Mouse (Mus musculus) urinary bladder, postnatal 14 days (tissue): Measurements from ENCODE around the gene Hmga1b.
"Not testable (repeated sequence)": the region's sequence is repeated elsewhere in the genome, so short reads cannot be mapped to it uniquely, and the experiment has no call there.

ENCODE experiments used
- DNase-seq: peaks from one replicate; pipeline ENCODE4 v3.0.0; 2021; ENCODE audit warnings: low spot score

Gene Hmga1b

DNA sequence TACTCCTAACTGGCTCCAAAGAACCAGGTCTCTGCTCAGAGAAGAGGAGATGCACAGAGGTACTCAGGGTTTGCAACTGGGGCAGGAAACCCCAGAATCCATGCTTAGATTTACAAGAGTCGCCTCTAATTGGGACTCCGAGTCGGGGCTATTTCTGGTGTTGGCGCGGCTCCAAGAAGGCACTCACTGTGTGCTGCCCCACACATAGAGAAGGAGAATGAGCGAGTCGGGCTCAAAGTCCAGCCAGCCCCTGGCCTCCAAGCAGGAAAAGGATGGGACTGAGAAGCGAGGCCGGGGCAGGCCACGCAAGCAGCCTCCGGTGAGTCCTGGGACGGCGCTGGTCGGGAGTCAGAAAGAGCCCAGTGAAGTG, at the start of gene Hmga1b:
TSS of gene Hmga1b (plus strand) at position 123 of the 370 bp plus-strand sequence.
- DNase-seq = not testable (repeated sequence)

DNA sequence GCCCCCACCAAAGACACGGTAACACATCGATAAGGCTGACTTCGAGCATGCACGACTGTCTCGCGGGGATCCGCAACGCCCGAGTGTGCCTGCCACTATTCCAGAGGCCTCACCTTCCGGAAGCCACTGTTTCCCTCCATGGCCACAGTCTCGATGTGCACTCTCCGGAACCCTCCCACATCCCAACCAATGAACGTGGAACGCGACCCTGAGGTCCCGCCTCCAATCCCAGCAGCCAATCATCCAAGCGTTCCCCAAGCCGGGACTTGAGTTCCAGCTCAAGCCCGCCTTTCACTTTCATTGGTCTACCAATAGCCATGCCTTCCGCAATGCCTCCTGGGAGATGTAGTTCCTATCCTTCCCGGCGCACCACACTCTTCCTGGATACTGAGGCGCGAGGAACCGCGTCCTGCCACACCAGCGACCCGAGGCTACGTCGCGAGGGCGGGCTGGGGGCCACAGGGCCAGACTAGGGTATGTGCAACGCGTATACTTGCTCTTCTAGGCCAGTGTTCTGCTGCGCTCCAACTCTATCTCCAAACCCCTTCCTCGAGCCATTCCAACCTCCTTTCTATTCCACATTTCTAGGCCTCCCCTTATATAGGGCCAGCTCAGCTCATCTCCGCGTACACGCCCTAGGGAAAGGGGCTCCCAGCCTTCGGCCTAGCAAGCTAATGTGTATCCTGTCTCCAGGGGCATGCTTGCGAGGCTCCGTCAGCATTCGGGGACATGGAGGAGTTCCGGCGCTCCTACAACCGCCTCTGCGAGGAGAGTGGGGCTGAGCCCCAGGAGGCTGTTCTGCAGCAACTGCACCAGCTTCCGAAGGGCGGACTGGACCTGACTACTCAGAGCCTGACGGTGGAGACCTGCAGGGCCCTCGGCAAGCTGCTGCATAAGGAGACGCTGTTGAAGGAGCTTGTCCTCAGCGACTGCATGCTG, 48.7 kb upstream of the Hmga1b start, which contains the start of the genes Cenpx and Lrrc45:
TSS of gene Cenpx (minus strand) at position 159 of the 939 bp plus-strand sequence.
TSS of gene Lrrc45 (plus strand) at position 346 of the 939 bp plus-strand sequence.
- DNase-seq = peak; percentile 97

DNA sequence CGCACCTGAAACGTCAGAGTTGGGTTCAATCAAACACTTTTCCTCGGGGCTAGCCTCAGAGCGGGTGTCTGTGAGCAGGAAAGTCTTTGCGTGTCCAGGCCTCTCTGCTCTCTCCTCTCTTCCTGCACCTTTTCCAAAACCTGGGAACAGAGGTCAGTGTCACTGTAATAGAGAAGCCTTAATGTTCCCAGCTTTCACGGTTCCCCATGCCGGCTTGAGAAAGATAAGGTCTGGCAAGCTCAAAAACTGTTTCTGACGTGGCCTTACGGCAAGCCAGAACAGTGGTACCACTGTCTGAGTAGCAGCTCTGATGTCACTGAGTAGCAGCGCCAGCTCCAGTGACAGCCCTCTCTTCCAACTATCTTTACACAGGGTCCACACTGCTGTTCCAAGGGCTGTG, 48.0 kb upstream of the Hmga1b start:
- DNase-seq = no peak

DNA sequence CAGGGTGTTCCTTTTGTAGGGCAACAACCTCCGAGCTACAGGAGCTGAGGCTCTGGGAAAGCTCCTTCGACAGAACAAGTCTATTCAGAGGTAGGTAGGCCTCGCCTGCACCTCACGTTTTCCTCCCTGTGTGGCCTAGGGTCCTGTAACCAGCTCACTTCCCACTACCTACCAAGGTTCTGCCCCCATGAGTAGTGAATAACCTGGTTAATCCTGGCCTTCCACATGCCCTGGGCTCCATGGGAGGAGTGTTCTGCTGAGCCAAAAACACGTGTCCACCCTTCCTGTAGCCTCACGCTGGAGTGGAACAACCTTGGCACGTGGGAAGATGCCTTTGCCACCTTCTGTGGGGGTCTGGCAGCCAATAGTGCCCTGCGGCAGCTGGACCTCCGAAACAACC, 47.5 kb upstream of the Hmga1b start:
- no peak for DNase-seq

DNA sequence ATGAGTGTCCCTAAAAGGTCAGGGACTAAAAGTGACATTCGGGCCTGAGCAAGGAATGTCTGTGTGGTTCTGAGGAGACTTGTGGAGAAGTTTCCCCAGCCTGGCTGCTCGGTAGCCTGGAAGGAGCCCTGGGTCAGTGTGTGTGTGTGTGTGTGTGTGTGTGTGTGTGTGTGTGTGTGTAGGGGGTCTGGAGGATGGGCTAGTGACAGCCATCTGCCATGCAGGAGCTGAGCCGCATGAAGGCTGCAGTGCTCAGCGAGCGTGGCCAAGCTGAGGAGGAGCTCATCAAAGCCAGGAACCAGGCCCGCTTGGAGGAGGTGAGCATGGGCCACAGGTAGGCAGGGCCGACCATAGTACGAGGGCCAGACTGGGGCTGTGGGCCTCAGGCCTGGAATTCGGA, 43.4 kb upstream of the Hmga1b start:
- DNase-seq = no peak

DNA sequence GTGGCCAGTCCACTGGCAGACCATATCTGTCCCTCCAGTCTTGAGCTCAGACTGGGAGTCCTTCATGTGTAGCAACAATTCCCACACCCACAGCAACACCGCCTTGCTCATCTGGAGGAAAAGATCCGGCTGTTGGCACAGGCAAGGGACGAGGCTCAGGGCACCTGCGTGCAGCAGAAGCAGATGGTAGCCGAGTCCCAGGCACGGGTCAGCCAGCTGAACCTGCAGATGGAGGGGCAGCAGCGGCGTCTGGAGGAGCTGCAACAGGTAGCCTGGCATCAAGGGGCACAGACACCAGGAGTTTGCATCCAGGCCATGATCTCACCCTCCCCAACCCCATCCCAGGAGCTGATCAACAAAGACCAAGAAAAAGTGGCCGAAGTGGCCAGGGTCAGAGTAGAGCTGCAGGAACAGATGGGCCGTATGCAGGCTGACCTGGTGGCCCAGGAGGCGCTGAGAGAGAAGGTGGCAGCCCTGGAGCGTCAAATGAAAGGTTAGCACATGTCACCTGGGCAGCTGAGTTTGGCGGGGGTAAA, 42.7 kb upstream of the Hmga1b start:
- DNase-seq = no peak

DNA sequence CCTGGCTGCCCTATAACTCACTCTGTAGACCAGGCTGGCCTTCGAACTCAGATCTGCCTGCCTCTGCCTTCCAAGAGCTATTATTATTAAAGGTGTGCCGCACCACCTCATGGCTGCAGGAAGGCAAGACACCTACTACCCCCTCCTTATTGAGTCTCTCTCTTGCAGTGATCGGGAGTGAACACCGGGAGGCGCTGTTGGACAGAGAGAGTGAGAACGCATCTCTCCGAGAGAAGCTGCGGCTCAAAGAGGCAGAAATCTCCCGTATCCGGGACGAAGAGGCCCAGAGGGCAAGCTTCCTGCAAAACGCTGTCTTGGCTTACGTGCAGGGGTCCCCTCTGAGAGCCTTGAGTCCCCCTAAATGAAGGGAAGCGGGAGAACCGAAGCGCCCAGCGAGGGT, 42.1 kb upstream of the Hmga1b start:
- DNase-seq = peak; percentile 94

DNA sequence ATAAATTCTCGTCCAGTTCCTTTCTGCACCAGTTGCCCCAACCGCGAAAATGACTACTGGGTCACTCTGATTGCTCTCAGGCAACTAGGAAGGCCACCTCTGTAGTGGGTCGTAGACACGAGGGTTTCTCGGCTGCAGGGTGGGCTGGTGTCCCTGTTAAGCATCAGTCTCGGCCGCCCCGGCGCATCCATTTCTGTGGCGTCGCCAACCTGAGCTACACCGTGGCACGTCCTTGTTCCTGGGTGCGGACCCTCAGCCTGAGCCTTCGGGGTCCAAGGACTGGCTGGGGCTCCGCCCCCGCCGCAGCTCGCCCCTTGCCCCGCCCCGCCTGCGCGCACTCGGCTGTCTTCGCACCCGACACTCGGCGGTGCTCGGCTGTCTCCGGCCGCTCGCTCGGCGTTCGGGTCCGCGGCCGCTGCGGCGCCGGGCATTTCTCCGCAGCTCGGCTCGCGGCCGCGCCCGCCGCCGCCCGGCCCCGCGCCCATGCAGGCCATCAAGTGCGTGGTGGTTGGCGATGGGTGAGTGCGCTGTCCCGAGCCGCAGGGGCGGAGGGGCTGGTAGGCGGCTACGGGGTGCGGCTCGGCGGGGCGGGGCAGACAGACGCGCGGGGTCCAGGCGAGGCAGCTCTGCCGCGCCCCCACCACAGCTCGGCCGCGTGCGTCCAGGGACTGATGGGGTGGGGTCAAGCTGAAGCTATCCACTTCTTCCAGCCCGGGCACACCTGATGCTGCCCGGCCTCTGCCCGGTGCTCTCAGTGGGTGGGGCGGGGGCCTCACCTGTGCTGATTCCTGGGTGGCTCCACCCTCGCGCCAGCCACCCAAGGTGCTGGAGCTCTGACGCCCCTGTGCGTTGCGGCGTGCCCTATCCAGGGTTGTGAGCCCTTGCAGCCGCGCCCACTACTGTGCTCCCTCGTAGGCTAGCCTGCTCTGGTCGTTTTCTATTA, 41.2 kb upstream of the Hmga1b start, which contains the start of gene Rac3:
TSS of gene Rac3 (plus strand) at position 347 of the 943 bp plus-strand sequence.
- DNase-seq = peak; percentile 63

DNA sequence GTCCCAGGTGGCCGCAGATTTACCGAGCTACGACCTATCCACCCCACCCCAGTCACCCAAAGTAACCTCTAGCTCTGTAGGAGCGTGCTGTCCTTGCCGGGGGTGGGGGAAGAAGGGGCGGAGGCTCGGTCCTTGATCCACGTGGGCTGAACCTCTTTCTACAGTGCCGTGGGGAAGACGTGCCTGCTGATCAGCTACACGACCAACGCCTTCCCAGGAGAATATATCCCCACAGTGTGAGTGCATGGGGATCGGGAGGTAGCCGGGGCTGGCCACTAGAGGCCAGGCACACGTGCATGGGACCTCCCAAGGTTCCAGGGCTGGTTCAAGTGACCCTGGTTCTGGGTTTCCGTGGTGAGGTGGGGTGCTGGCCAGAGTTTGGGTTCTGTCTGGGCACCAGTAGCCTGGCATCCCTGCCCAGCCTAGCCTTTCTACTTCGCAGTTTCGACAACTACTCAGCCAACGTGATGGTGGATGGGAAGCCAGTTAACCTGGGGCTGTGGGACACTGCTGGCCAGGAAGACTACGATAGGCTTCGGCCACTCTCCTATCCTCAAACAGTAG, 40.4 kb upstream of the Hmga1b start:
- DNase-seq = peak; percentile 11

DNA sequence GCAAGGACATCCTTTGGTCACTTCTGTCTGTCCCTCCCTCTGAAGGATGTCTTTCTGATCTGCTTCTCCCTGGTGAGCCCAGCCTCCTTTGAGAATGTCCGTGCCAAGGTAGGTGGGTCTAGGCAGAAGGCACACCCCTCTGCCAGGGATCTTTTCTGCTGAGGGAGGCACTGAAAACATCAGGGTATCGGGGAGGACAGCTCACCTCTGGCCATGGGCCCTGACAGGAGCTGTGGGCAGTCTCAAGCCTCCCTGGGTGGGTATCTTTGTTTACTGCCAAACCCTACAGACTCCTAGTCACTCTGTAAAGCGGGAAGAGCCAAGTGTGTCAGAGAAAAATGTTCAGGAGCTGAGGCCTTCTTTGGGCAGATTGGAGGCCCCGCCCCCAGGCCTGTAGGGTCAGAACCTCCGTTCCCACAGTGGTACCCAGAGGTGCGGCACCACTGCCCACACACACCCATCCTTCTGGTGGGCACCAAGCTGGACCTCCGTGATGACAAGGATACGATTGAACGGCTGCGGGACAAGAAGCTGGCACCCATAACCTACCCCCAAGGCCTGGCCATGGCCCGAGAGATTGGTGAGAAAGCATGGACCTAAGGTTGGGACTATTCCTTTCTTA, 39.7 kb upstream of the Hmga1b start:
- peak; percentile 12 for DNase-seq

DNA sequence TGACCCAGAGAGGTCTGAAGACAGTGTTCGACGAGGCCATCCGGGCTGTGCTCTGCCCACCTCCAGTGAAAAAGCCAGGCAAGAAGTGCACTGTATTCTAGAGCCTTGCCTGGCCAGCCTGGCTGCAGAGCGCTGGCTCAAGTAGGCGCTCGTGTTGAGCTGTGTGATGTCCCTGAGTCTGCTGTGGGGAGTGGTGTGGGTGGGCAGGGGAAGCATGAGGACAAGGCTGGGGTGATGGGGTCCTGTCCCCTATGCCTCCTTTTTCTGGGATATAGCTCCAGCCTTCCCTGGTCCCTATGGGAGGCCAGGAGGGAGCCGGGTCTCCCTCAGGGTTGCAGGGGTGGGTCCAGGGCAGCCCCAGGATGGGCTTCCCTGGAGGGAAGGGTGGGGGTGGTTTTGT, 39.1 kb upstream of the Hmga1b start:
- no peak for DNase-seq

DNA sequence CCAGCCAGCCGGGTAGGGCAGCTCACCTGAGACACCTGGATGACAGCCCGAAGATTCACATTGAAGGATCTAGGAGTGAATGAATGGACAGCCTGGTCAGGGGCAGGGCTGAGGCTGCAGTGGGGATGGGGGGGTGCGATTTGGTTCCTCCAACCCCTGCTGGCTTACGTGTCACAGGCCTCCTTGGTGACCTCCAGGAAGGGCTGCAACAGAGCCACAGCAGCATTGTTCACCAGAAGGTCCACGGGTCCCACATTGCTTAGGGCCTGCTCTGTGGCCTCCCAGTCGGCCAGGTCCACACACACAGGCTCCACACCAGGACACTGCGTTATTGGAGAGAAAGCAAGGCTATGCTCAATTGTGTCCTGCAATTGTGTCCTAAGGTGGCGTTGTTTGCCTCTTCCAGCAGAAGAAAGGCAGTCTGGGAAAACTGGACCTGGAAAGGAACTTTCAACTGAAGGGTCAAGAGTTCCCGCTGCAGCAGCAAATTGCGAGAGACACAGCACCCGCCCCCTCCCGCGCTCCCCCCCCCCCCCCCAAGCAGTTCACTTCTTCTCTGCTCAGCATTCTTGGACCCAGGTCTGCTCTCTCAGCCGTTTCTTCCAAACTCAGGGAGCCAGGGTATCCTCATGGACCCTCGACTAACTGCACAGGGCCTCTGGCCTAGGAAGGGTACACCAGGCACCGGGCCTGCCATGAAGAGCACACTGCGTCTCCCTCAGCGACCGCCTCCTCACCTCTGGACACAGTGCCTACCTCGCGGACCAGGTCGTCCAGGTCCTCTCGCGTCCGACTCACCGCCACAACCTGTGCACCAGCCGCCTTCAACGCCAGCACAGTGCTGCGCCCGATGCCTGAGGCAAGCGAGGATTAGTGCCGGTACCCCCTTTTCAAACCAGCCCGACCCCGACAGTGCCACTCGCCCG, 36.1 kb upstream of the Hmga1b start:
- DNase-seq = no peak

DNA sequence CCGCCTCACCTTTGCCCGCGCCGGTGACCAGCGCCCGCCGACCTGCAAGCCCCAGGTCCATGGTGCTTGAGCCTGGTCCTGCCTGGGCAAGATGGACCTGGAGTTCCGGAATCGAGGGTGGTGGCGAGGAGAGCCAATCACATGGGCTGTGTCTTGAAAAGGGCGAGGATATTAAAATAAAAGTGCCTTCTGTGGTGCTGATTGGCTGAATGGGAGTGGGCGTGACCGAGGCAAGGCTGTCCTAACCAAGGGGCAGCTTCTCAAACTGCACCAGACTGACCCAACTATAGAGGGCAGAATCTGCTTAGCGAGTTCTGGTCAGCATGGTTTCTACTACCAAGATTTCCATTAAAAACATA, 35.4 kb upstream of the Hmga1b start, which contains the start of gene Dcxr:
TSS of gene Dcxr (minus strand) at position 113 of the 359 bp plus-strand sequence.
- peak; percentile 92 for DNase-seq

DNA sequence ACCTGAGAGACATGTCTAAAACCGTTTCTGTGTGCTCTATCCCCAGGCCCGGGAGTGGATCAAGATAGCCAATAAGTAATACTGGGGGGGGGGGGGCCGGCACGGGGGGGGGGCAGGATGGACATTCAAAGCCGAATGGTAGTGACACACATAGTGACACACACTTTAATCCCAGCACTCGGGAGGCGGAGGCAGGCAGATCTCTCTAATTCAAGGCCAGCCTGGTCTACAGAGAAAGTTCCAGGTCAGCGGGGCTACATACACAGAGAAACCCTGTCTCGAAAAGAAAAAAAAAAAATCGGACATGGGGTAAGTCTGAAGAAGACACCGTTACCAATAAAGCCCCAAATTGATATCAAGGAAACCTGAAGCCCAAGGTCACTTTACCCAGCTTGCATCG, 35.0 kb upstream of the Hmga1b start:
- no peak for DNase-seq

DNA sequence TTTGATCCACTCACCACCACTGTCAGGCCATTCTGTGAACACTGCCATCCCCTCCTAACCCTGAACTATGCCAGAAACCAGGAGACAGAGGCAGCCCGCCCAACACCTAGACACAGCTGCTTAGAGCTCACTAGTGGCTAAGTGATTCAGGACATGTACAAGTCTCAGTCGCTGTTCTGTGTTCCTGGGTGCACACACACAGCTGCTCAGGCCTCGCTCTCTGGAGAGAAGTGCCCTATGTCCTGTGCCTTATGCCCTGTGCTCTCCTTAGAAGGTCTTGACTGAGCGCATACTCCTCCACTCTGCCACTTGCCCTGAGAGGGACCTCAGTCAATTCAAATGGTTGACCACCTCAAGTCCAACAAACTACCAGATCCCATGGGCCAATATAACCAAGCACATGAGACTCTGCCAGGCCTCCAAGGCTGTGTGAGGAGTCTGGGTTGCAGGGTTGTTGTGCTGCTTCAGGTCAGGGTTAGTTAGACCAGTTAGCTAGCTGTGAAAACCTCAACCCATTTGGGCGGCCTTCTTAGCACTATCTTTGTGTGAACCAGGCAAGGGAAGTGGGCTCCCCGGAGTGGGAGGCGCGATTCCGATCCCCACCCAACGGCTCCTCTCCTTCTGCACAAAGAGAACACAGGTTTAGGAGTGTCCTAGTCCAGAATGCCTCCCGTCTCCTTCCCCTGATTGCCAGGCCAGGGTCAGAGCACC, 33.9 kb upstream of the Hmga1b start:
- no peak for DNase-seq

DNA sequence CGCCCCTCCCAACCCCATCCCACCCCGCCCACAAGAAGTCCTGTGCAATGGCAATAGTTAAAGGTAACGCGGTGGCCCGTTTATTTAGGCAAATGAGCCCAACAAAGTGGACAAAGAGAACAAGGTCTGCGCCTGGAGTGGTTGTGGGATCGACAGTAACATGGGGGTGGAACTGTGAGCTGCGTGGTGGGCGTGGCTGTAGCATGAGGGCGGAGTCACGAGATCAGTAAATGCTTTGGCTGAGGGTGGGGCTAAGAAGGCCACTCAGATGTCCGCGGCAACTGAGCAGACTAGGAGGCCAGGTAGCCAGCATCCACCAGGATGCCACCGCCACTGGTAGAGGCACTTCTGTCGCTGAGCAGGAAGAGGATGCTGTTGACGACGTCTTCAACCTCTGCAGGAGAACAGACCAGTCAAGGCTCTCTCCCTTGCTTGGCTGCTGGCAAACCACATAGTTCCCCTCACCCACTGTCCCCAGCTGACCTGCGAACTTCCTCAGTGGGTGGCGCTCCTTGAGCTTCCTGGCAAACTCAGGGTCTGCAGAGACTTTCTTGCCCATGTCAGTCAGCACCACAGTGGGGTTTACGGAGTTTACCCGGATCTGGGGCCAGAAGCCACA, 33.1 kb upstream of the Hmga1b start:
- peak; percentile 56 for DNase-seq

DNA sequence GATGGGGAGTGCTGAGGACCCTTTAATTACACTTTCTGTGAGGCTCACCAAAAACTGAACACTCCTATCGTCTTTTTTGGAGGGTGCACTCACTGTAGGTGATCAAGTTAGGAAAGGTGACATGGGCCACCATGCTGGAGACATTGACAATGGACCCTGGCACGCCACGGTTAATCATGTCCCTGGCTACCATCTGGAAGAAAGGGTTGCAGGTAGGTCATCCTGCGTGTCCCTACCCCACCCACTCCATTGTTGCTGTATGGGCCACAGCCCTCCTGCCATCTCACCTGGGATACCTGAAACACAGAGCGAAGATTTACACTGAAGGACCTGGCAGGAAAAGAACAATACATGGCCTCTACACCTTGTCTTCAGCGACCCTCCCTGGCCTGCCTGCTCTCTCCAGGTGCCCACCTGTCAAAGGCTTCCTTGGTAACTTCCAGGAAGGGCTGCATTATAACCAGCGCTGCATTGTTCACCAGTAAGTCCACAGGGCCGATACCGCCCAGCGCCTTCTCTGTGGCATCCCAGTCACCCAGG, 32.2 kb upstream of the Hmga1b start:
- no peak for DNase-seq

DNA sequence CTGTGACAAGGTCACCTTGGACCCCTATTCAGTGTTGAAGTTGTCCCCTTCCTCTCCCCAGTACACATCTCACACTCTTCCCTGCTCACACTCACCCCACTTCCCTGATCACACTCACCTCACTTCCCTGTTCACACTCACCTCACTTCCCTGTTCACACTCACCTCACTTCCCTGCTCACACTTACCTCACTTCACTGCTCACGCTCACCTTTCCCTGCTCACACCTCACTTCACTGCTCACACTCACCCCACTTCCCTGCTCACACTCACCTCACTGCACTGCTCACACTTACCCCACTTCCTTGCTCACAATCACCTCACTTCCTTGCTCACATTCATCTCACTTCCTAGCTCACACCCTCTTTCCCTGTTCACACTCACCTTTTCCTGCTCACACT, 31.2 kb upstream of the Hmga1b start:
- DNase-seq = no peak
